Mouse (Mus musculus) bone marrow, adult 2 months (tissue): ENCODE measurements around the gene Igsf11. TPM values are rescaled to one million over a fixed set of nuclear protein-coding genes. Genes with fewer than 3 reads are reported as not detected.

Experiments used
- H3K27ac ChIP-seq: fragments of 200-500 bp; 2 replicates; pipeline ENCODE4 v1.5.1; 2012; ENCODE audit warnings: low read depth, mild to moderate bottlenecking, control low read depth, inconsistent platforms, low read length; ENCODE audit not compliant: control insufficient read depth, poor library complexity, insufficient read depth
- H3K4me1 ChIP-seq: fragments of 200-500 bp; 2 replicates; pipeline ENCODE4 v1.6.1; 2011; ENCODE audit warnings: low read length; ENCODE audit not compliant: control insufficient read depth, insufficient read depth
- H3K4me3 ChIP-seq: fragments of 200-500 bp; replicated peaks from 2 replicates; pipeline ENCODE3; 2011; ENCODE audit warnings: mild to moderate bottlenecking, low read depth, low read length, control low read depth; ENCODE audit not compliant: control insufficient read depth
- CTCF ChIP-seq: fragments of 200-500 bp; IDR thresholded peaks from 2 replicates; pipeline ENCODE4 v1.5.1; 2011; ENCODE audit warnings: low read length, control low read depth; ENCODE audit not compliant: control insufficient read depth, insufficient read depth
- POLR2A ChIP-seq: fragments of 200-500 bp; IDR thresholded peaks from 2 replicates; pipeline ENCODE4 v1.6.1; 2011; ENCODE audit warnings: low read depth, mild to moderate bottlenecking, control low read depth, low read length, borderline replicate concordance; ENCODE audit not compliant: control insufficient read depth
- WGBS: fragments of 180-500 bp; shearing (Covaris S2); methylation state at CpG from one replicate; pipeline ENCODE4 v1.1.7; 2018; 5-methylcytosine and 5-hydroxymethylcytosine counted together
- polyA plus RNA-seq: library from polyadenylated mRNA; stranded (reverse); fragments of >200 nt; gene quantifications from 2 replicates; pipeline ENCODE4 v1.2.4, GENCODE M21; 2011; ENCODE audit warnings: low replicate concordance; ENCODE audit not compliant: missing spikeins, insufficient read depth, insufficient read length

Gene Igsf11
- polyA plus RNA-seq, 1 experiment: 1.2 TPM

- H3K27ac ChIP-seq: no peak overlapping the region
- no peak for TF ChIP-seq CTCF
- WGBS: 77% methylated on average over 5 of the region's 5 CpGs
- no peak overlapping the region for H3K4me3 ChIP-seq
- no peaks in the 10 kb centered on the region for H3K4me1 ChIP-seq
Observed at GRCm38 (mm10) chr16:38955296-38955695, 62.8 kb downstream of the Igsf11 start.

GRCm38 (mm10) chr16:38958801-38959200, 66.3 kb downstream of the Igsf11 start:
- Histone ChIP-seq H3K4me3 (no peak overlapping the region), H3K27ac (no peak overlapping the region), H3K4me1 (no peaks in the 10 kb centered on the region)
- 73% methylated on average over 9 of the region's 9 CpGs for WGBS
- no peak for TF ChIP-seq POLR2A
- TF ChIP-seq CTCF: no peak

GRCm38 (mm10) chr16:38960550-38960949, 68.1 kb downstream of the Igsf11 start:
- Histone ChIP-seq H3K4me3 (no peak overlapping the region), H3K4me1 (no peaks in the 10 kb centered on the region), H3K27ac (no peak overlapping the region)
- 76% methylated on average over 8 of the region's 8 CpGs for WGBS
- TF ChIP-seq CTCF (no peak), POLR2A (no peak)

GRCm38 (mm10) chr16:38961865-38962264, 69.4 kb downstream of the Igsf11 start:
- WGBS: 85% methylated on average over 2 of the region's 2 CpGs
- no peaks in the 10 kb centered on the region for H3K4me1 ChIP-seq
- H3K27ac ChIP-seq: no peak overlapping the region
- H3K4me3 ChIP-seq: no peak overlapping the region
- no peak for TF ChIP-seq POLR2A
- TF ChIP-seq CTCF: no peak

GRCm38 (mm10) chr16:38962695-38963094, 70.2 kb downstream of the Igsf11 start:
- Histone ChIP-seq H3K4me1 (no peaks in the 10 kb centered on the region), H3K4me3 (no peak overlapping the region), H3K27ac (no peak overlapping the region)
- WGBS: 74% methylated on average over 9 of the region's 9 CpGs
- no peak for TF ChIP-seq CTCF
- no peak for TF ChIP-seq POLR2A

- Histone ChIP-seq H3K27ac (no peak overlapping the region), H3K4me3 (no peak overlapping the region)
- TF ChIP-seq CTCF (no peak), POLR2A (no peak)
Observed at GRCm38 (mm10) chr16:38967026-38967425, 74.6 kb downstream of the Igsf11 start.

GRCm38 (mm10) chr16:38976151-38976550, 83.7 kb downstream of the Igsf11 start:
- no peak for TF ChIP-seq POLR2A
- TF ChIP-seq CTCF: no peak
- Histone ChIP-seq H3K4me3 (no peak overlapping the region), H3K27ac (no peak overlapping the region), H3K4me1 (no peaks in the 10 kb centered on the region)
- 80% methylated on average over 13 of the region's 13 CpGs for WGBS

More at GRCm38 (mm10) chr16:38967026-38967425, 74.6 kb downstream of the Igsf11 start:
- no peaks in the 10 kb centered on the region for H3K4me1 ChIP-seq
- WGBS: 82% methylated on average over 10 of the region's 10 CpGs

- H3K27ac ChIP-seq: no peak overlapping the region
- WGBS: 69% methylated on average over 2 of the region's 2 CpGs
- no peak overlapping the region for H3K4me3 ChIP-seq
- TF ChIP-seq POLR2A: no peak
- TF ChIP-seq CTCF: no peak
- H3K4me1 ChIP-seq: no peaks in the 10 kb centered on the region
Observed at GRCm38 (mm10) chr16:38978546-38978945, 86.1 kb downstream of the Igsf11 start.

GRCm38 (mm10) chr16:38980546-38980945, 88.1 kb downstream of the Igsf11 start:
- Histone ChIP-seq H3K27ac (no peak overlapping the region), H3K4me3 (no peak overlapping the region), H3K4me1 (no peaks in the 10 kb centered on the region)
- TF ChIP-seq POLR2A (no peak), CTCF (no peak)
- 58% methylated on average over 5 of the region's 5 CpGs for WGBS
